Mouse (Mus musculus) left cerebral cortex, adult 8-10 months (tissue): ENCODE measurements at regions not wholly inside any gene's neighbourhood (a gene's known extent, or its start where the extent isn't known, plus 50 kb on each side); places are given as distances from the start of the nearest gene placed in this dataset.

Experiments used
- DNase-seq, 2 experiments: peaks; one replicate each; pipeline ENCODE4 v3.0.0; 2022; ENCODE audit warnings: low spot score in 2 of 2

GRCm38 (mm10) chr3:148186704-148187103 is 803.7 kb downstream of the Adgrl2 start:
- DNase-seq: no peak

- DNase-seq: no peak
Observed at GRCm38 (mm10) chr3:148167556-148167955, 822.8 kb downstream of the Adgrl2 start.

- no peak for DNase-seq
Observed at GRCm38 (mm10) chr3:148159059-148159458, 831.3 kb downstream of the Adgrl2 start.

- no peak for DNase-seq
Observed at GRCm38 (mm10) chr3:148158533-148158932, 831.8 kb downstream of the Adgrl2 start.

GRCm38 (mm10) chr3:148143776-148144175 is 846.6 kb downstream of the Adgrl2 start:
- no peak for DNase-seq

- DNase-seq: no peak
Observed at GRCm38 (mm10) chr3:148136791-148137251, 853.5 kb downstream of the Adgrl2 start.

GRCm38 (mm10) chr3:148134646-148135045 is 855.7 kb downstream of the Adgrl2 start:
- DNase-seq: no peak

GRCm38 (mm10) chr3:148115576-148115975 is 874.8 kb downstream of the Adgrl2 start:
- no peak for DNase-seq

GRCm38 (mm10) chr3:148112204-148112603 is 878.2 kb downstream of the Adgrl2 start:
- no peak for DNase-seq

GRCm38 (mm10) chr3:148107031-148107430 is 883.3 kb downstream of the Adgrl2 start:
- DNase-seq: no peak

- no peak for DNase-seq
Observed at GRCm38 (mm10) chr3:148093930-148094329, 896.4 kb downstream of the Adgrl2 start.

- no peak for DNase-seq
Observed at GRCm38 (mm10) chr3:148075841-148076240, 914.5 kb downstream of the Adgrl2 start.

- DNase-seq: no peak
Observed at GRCm38 (mm10) chr3:148066701-148067100, 923.7 kb downstream of the Adgrl2 start.

GRCm38 (mm10) chr3:148056074-148056473 is 934.3 kb downstream of the Adgrl2 start:
- no peak for DNase-seq

GRCm38 (mm10) chr3:148052516-148052915 is 937.8 kb downstream of the Adgrl2 start:
- DNase-seq: no peak

GRCm38 (mm10) chr3:148048247-148048646 is 942.1 kb downstream of the Adgrl2 start:
- no peak for DNase-seq

GRCm38 (mm10) chr3:148032532-148032931 is 957.8 kb downstream of the Adgrl2 start:
- no peak for DNase-seq

GRCm38 (mm10) chr3:148005831-148006230 is 984.5 kb downstream of the Adgrl2 start:
- no peak for DNase-seq

- no peak for DNase-seq
Observed at GRCm38 (mm10) chr3:148004006-148004405, 986.3 kb downstream of the Adgrl2 start.

GRCm38 (mm10) chr3:147999330-147999953 is 990.9 kb downstream of the Adgrl2 start:
- no peak for DNase-seq

- no peak for DNase-seq
Observed at GRCm38 (mm10) chr3:147991738-147992137, 998.6 kb downstream of the Adgrl2 start.

- DNase-seq: no peak
Observed at GRCm38 (mm10) chr3:147990831-147991230, 999.5 kb downstream of the Adgrl2 start.

GRCm38 (mm10) chr3:147982831-147983230 is 1007.5 kb downstream of the Adgrl2 start:
- no peak for DNase-seq

GRCm38 (mm10) chr3:147981621-147982020 is 1008.7 kb downstream of the Adgrl2 start:
- no peak for DNase-seq
